ENCODE assay signal across 17 mouse cellular contexts in genomic region chr9:64794448-64795420, GRCm38 (mm10). TPM values are rescaled to one million over a fixed set of nuclear protein-coding genes. Genes with fewer than 3 reads are reported as not detected.
DNase-seq lines count a peak whose midpoint lies in the region; ATAC-seq and TF ChIP-seq lines count a peak whose summit lies in the region.
"Had no signal": no experiment of that assay in that cellular context is flagged by ENCODE, and none has a peak within 500 bp of the region (broad histone marks: within the 10 kb centered on the region; RNA-seq: fewer than 3 reads in every experiment).

No protein-coding gene starts in this region.

- no peak for DNase-seq in heart, postnatal 0 days (ENCODE audit: low spot score)
- DNase-seq in heart, embryonic 10.5 days (ENCODE audit: low spot score), result no peak
- peak; percentile 65 for DNase-seq in NIH3T3 (ENCODE audit: low read depth)
- peak; percentile 60 for DNase-seq in lung, postnatal 14 days
- DNase-seq in urinary bladder, adult 18-20 months (ENCODE audit: low spot score in 2 of 2), result no peak
- DNase-seq in layer of hippocampus, adult 9-10 months (ENCODE audit: low spot score), result no peak
- no peak for DNase-seq in embryo, embryonic 11 days
- DNase-seq: adrenal gland, postnatal 10 days; cerebellum, adult 18-20 months; gastrocnemius, postnatal 25 days; heart, postnatal 4 days; kidney, adult 2 months; layer of hippocampus, postnatal 36 days had no signal

- no peaks in the 10 kb centered on the region for H3K36me3 ChIP-seq in heart, postnatal 0 days (replicated peaks; ENCODE audit: control insufficient read depth, insufficient read depth, low read length)
- no peaks in the 10 kb centered on the region for H3K36me3 ChIP-seq in heart, embryonic 10.5 days
- H3K36me3 ChIP-seq in liver, embryonic 12.5 days, result no peaks in the 10 kb centered on the region
- H3K36me3 ChIP-seq: forebrain, embryonic 12.5 days; neural tube, embryonic 12.5 days had no signal

- no peak for TF ChIP-seq CTCF in heart, postnatal 0 days (IDR thresholded peaks at IDR 0.05; ENCODE audit: low read depth)

- no peak overlapping the region for H3K9ac ChIP-seq in heart, postnatal 0 days (replicated peaks; ENCODE audit: low read depth, low read length)
- 0 out of 2 replicates have a peak overlapping the region, but pooled peaks have one; percentile 51 for H3K9ac ChIP-seq in liver, embryonic 12.5 days
- H3K9ac ChIP-seq: forebrain, embryonic 12.5 days; neural tube, embryonic 12.5 days had no signal

- WGBS in heart, postnatal 0 days, result 67% methylated on average over 6 of the region's 6 CpGs
- WGBS in heart, embryonic 10.5 days, result 72% methylated on average over 6 of the region's 6 CpGs
- 85% methylated on average over 6 of the region's 6 CpGs for WGBS in liver, embryonic 12.5 days (ENCODE audit: insufficient replicate concordance)

- no peak overlapping the region for H3K4me3 ChIP-seq in heart, postnatal 0 days (ENCODE audit: low read depth, low read length)
- no peak overlapping the region for H3K4me3 ChIP-seq in heart, embryonic 10.5 days
- no peak overlapping the region for H3K4me3 ChIP-seq in liver, embryonic 12.5 days
- H3K4me3 ChIP-seq: forebrain, embryonic 12.5 days; neural tube, embryonic 12.5 days had no signal

- H3K27me3 ChIP-seq in heart, postnatal 0 days (ENCODE audit: control insufficient read depth, insufficient read depth, low read length), result no peaks in the 10 kb centered on the region
- no peaks in the 10 kb centered on the region for H3K27me3 ChIP-seq in heart, embryonic 10.5 days (ENCODE audit: insufficient read depth, poor library complexity, severe bottlenecking)
- H3K27me3 ChIP-seq in liver, embryonic 12.5 days (replicated peaks), result no peaks in the 10 kb centered on the region
- H3K27me3 ChIP-seq: forebrain, embryonic 12.5 days; neural tube, embryonic 12.5 days; Patski had no signal

- TF ChIP-seq EP300 in heart, postnatal 0 days (IDR thresholded peaks at IDR 0.05; ENCODE audit: low read depth), result no peak

- no peak overlapping the region for H3K4me2 ChIP-seq in heart, postnatal 0 days (ENCODE audit: low read depth, low read length)
- peak overlapping the region; percentile 54; the same call in 1 of the 2 replicates for H3K4me2 ChIP-seq in liver, embryonic 12.5 days
- H3K4me2 ChIP-seq: forebrain, embryonic 12.5 days; neural tube, embryonic 12.5 days had no signal

- H3K4me1 ChIP-seq in heart, postnatal 0 days (ENCODE audit: control insufficient read depth, insufficient read depth), result no peaks in the 10 kb centered on the region
- H3K4me1 ChIP-seq in heart, embryonic 10.5 days, result no peaks in the 10 kb centered on the region
- peaks cover 68% of the 10 kb centered on the region for H3K4me1 ChIP-seq in liver, embryonic 12.5 days
- H3K4me1 ChIP-seq: neural tube, embryonic 12.5 days had no signal

- H3K27ac ChIP-seq in heart, postnatal 0 days (ENCODE audit: low read depth), result peak overlapping the region; percentile 22; the same call in 1 of the 2 replicates
- H3K27ac ChIP-seq in heart, embryonic 10.5 days, result no peak overlapping the region
- H3K27ac ChIP-seq in liver, embryonic 12.5 days, result peak overlapping the region; percentile 97
- H3K27ac ChIP-seq: forebrain, embryonic 12.5 days; neural tube, embryonic 12.5 days had no signal

- no peak for ATAC-seq in heart, postnatal 0 days (ENCODE audit: insufficient read depth, low read depth)
- ATAC-seq in liver, embryonic 12.5 days, result no peak
- ATAC-seq: Patski had no signal

- no peaks in the 10 kb centered on the region for H3K9me3 ChIP-seq in heart, postnatal 0 days (replicated peaks; ENCODE audit: control insufficient read depth, low read length)
- no peaks in the 10 kb centered on the region for H3K9me3 ChIP-seq in heart, embryonic 10.5 days
- H3K9me3 ChIP-seq in liver, embryonic 12.5 days (replicated peaks), result no peaks in the 10 kb centered on the region
- H3K9me3 ChIP-seq: forebrain, embryonic 12.5 days; neural tube, embryonic 12.5 days had no signal

RNA-seq across cellular contexts. Expression of gene Dennd4a, which starts 16.4 kb away (rescaled TPM):
- total RNA-seq in heart, postnatal 0 days (2014; rRNA removed; ENCODE audit: low replicate concordance), result 7.0 and 9.9 TPM in 2 replicates
- polyA plus RNA-seq in heart, postnatal 0 days (2015; fragmentation: Nextera tagmentation; extraction: Ambion mirVana), result 2.6 and 3.1 TPM in 2 replicates
- polyA plus RNA-seq in heart, embryonic 10.5 days (2016; fragmentation: Nextera tagmentation; extraction: Ambion mirVana), result 7.3 and 7.8 TPM in 2 replicates
- 32.6 and 32.7 TPM in 2 replicates for polyA plus RNA-seq in liver, embryonic 12.5 days (2016; fragmentation: Nextera tagmentation; extraction: Ambion mirVana)

RNA-seq across cellular contexts. Expression of gene Rab11a, which starts 57.2 kb away (rescaled TPM):
- 101 and 180 TPM in 2 replicates for total RNA-seq in heart, postnatal 0 days (2014; rRNA removed; ENCODE audit: low replicate concordance)
- polyA plus RNA-seq in heart, postnatal 0 days (2015; fragmentation: Nextera tagmentation; extraction: Ambion mirVana), result 424 and 438 TPM in 2 replicates
- 318 and 342 TPM in 2 replicates for polyA plus RNA-seq in heart, embryonic 10.5 days (2016; fragmentation: Nextera tagmentation; extraction: Ambion mirVana)
- polyA plus RNA-seq in liver, embryonic 12.5 days (2016; fragmentation: Nextera tagmentation; extraction: Ambion mirVana), result 240 and 248 TPM in 2 replicates

Comparison
In these comparisons a context has a peak if more than half of its experiments do, and no peak if none do; other contexts are left out.
1. DNase-seq: peak in NIH3T3 (single experiment) and lung, postnatal 14 days (single experiment); none in heart, postnatal 0 days (single experiment), heart, embryonic 10.5 days (single experiment), urinary bladder, adult 18-20 months (0 of 2), layer of hippocampus, adult 9-10 months (single experiment) and embryo, embryonic 11 days (single experiment).